In the genomic region with DNA sequence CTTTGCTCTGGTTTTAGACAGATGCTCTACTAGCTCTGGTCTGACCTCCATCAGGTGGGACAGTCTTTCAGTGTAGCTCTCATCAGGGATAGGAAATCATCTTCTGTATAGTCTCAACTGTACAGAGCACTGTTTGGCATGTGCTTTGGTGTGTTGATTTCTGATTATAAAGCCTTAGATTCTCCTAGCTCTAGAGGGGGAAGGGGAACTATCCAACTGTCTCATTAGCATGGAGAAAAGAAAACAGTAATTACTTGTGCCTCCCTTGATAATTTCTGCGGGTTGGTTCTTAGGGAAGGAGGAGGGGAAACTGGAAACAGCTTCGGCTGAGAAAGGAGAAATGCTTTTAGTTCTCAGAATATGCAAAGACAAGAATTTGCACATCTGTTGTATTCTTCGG, we compare ENCODE assay signal across 19 mouse cellular contexts. TPM values are rescaled to one million over a fixed set of nuclear protein-coding genes. Genes with fewer than 3 reads are reported as not detected.
DNase-seq lines count a peak whose midpoint lies in the region; ATAC-seq and TF ChIP-seq lines count a peak whose summit lies in the region.
"Had no signal": no experiment of that assay in that cellular context is flagged by ENCODE, and none has a peak within 500 bp of the region (broad histone marks: within the 10 kb centered on the region; RNA-seq: fewer than 3 reads in every experiment).

No protein-coding gene starts in this region.

- H3K4me3 ChIP-seq in midbrain, embryonic 12.5 days, result no peak overlapping the region
- H3K4me3 ChIP-seq in midbrain, embryonic 10.5 days, result no peak overlapping the region
- H3K4me3 ChIP-seq in hindbrain, embryonic 14.5 days (replicated peaks; ENCODE audit: low read length), result no peak overlapping the region
- H3K4me3 ChIP-seq in myocyte, result no peak overlapping the region
- H3K4me3 ChIP-seq: layer of hippocampus, adult 2 months; limb, embryonic 10.5 days; liver, embryonic 13.5 days; stomach, embryonic 15.5 days had no signal

- no peaks in the 10 kb centered on the region for H3K27me3 ChIP-seq in midbrain, embryonic 12.5 days
- no peaks in the 10 kb centered on the region for H3K27me3 ChIP-seq in midbrain, embryonic 10.5 days (ENCODE audit: low read depth, poor library complexity, severe bottlenecking)
- no peaks in the 10 kb centered on the region for H3K27me3 ChIP-seq in hindbrain, embryonic 14.5 days (ENCODE audit: control insufficient read depth, insufficient read depth, low read length)
- H3K27me3 ChIP-seq in myocyte (ENCODE audit: control insufficient read depth, insufficient read depth, insufficient read length), result no peaks in the 10 kb centered on the region
- H3K27me3 ChIP-seq: liver, embryonic 13.5 days; stomach, embryonic 15.5 days had no signal

- H3ac ChIP-seq in myocyte (ENCODE audit: control insufficient read depth, insufficient read length), result no peak overlapping the region

- no peak for ATAC-seq in midbrain, embryonic 12.5 days (ENCODE audit: low FRiP score, low read depth)
- 0 out of 2 replicates have a peak, but pooled peaks have one; percentile 16 for ATAC-seq in erythroblast, adult 5-6 weeks (replicated peaks; ENCODE audit: low FRiP score, poor library complexity, severe bottlenecking)
- ATAC-seq in hindbrain, embryonic 14.5 days (ENCODE audit: low FRiP score), result peak; percentile 27; the same call in 1 of the 2 replicates
- ATAC-seq: lung, postnatal 0 days had no signal

- peak overlapping the region; percentile 16; the same call in 1 of the 2 replicates for H3K9ac ChIP-seq in midbrain, embryonic 12.5 days (replicated peaks)
- no peak overlapping the region for H3K9ac ChIP-seq in hindbrain, embryonic 14.5 days
- H3K9ac ChIP-seq: liver, embryonic 13.5 days; stomach, embryonic 15.5 days had no signal

- no peak overlapping the region for H3K4me2 ChIP-seq in midbrain, embryonic 12.5 days (replicated peaks)
- peak overlapping the region; percentile 25 for H3K4me2 ChIP-seq in hindbrain, embryonic 14.5 days (replicated peaks)
- peak overlapping the region; percentile 60 for H3K4me2 ChIP-seq in myocyte (ENCODE audit: low read depth)
- H3K4me2 ChIP-seq: liver, embryonic 13.5 days; stomach, embryonic 15.5 days had no signal

- H3K4me1 ChIP-seq in midbrain, embryonic 12.5 days, result peaks cover 18% of the 10 kb centered on the region
- peaks cover 14% of the 10 kb centered on the region for H3K4me1 ChIP-seq in midbrain, embryonic 10.5 days
- peaks cover 20% of the 10 kb centered on the region for H3K4me1 ChIP-seq in hindbrain, embryonic 14.5 days (replicated peaks; ENCODE audit: control insufficient read depth, insufficient read depth, low read length)

- no peaks in the 10 kb centered on the region for H3K36me3 ChIP-seq in midbrain, embryonic 12.5 days
- peaks cover 4% of the 10 kb centered on the region; the same call in 1 of the 2 replicates for H3K36me3 ChIP-seq in midbrain, embryonic 10.5 days
- no peaks in the 10 kb centered on the region for H3K36me3 ChIP-seq in hindbrain, embryonic 14.5 days (replicated peaks; ENCODE audit: control insufficient read depth, insufficient read depth)
- no peaks in the 10 kb centered on the region for H3K36me3 ChIP-seq in myocyte (ENCODE audit: control insufficient read depth, insufficient read depth)
- H3K36me3 ChIP-seq: stomach, embryonic 15.5 days had no signal

- H3K79me2 ChIP-seq in myocyte (ENCODE audit: control insufficient read depth, insufficient read depth), result peaks cover 99% of the 10 kb centered on the region

- no peak for DNase-seq in midbrain, embryonic 10.5 days (ENCODE audit: low spot score)
- no peak for DNase-seq in hindbrain, embryonic 14.5 days (ENCODE audit: low spot score)
- no peak for DNase-seq in adipocyte (ENCODE audit: low spot score)
- no peak for DNase-seq in thymus, adult 18-20 months
- DNase-seq: gastrocnemius, postnatal 25 days; liver, embryonic 13.5 days had no signal

- 54% methylated on average over 3 of the region's 3 CpGs for WGBS in midbrain, embryonic 12.5 days
- 83% methylated on average over 3 of the region's 3 CpGs for WGBS in midbrain, embryonic 10.5 days
- WGBS in hindbrain, embryonic 14.5 days, result 35% methylated on average over 3 of the region's 3 CpGs

- no peaks in the 10 kb centered on the region for H3K9me3 ChIP-seq in midbrain, embryonic 12.5 days
- H3K9me3 ChIP-seq in midbrain, embryonic 10.5 days (replicated peaks), result no peaks in the 10 kb centered on the region
- no peaks in the 10 kb centered on the region for H3K9me3 ChIP-seq in hindbrain, embryonic 14.5 days (ENCODE audit: control insufficient read depth, low read length)
- H3K9me3 ChIP-seq: G1E; limb, embryonic 10.5 days; liver, embryonic 13.5 days; stomach, embryonic 15.5 days had no signal

- H3K27ac ChIP-seq in midbrain, embryonic 12.5 days (replicated peaks), result peak overlapping the region; percentile 22; the same call in 1 of the 2 replicates
- no peak overlapping the region for H3K27ac ChIP-seq in midbrain, embryonic 10.5 days (replicated peaks)
- peak overlapping the region; percentile 40; the same call in 1 of the 2 replicates for H3K27ac ChIP-seq in hindbrain, embryonic 14.5 days
- H3K27ac ChIP-seq: layer of hippocampus, adult 2 months; limb, embryonic 10.5 days; liver, embryonic 13.5 days; stomach, embryonic 15.5 days had no signal

- TF ChIP-seq POLR2A in myocyte (IDR thresholded peaks at IDR 0.05; ENCODE audit: insufficient read length, low read depth), result no peak

TF ChIP-seq in myocyte, 11 proteins besides CTCF, POLR2A, EP300 and RAD21:
- no peak for TF ChIP-seq TCF12 (IDR thresholded peaks at IDR 0.05; ENCODE audit: insufficient read depth, poor library complexity, severe bottlenecking)
- TF ChIP-seq E2F4 (IDR thresholded peaks at IDR 0.05; ENCODE audit: insufficient read depth), result no peak
- no peak for TF ChIP-seq MAX (IDR thresholded peaks at IDR 0.05; ENCODE audit: low read depth)
- TF ChIP-seq REST (IDR thresholded peaks at IDR 0.05; ENCODE audit: insufficient read depth, insufficient read length), result no peak
- TF ChIP-seq USF1 (IDR thresholded peaks at IDR 0.05; ENCODE audit: low read depth), result no peak
- no peak for TF ChIP-seq SRF (IDR thresholded peaks at IDR 0.05; ENCODE audit: control insufficient read depth, insufficient read length, low read depth)
- TF ChIP-seq CEBPB (IDR thresholded peaks at IDR 0.05; ENCODE audit: insufficient read depth, poor library complexity, severe bottlenecking), result no peak
- TF ChIP-seq TCF3 (IDR thresholded peaks at IDR 0.05; ENCODE audit: insufficient read length, low read depth), result no peak
- no peak for TF ChIP-seq MYOG (IDR thresholded peaks at IDR 0.05; ENCODE audit: control insufficient read depth in 1 of 3, insufficient read depth in 1 of 3, insufficient read length in 2 of 3, low read depth in 2 of 3)
- TF ChIP-seq MYOD1 (IDR thresholded peaks at IDR 0.05; ENCODE audit: control insufficient read depth in 1 of 3, insufficient read length in 2 of 3, low read depth in 2 of 3), result no peak
- TF ChIP-seq POLR2AphosphoS2 (IDR thresholded peaks at IDR 0.05; ENCODE audit: insufficient read length, low read depth), result no peak
TF ChIP-seq in myocyte: peak in this region for 0.

RNA-seq across cellular contexts. Expression of gene a, which starts 25.9 kb away (rescaled TPM):
- polyA plus RNA-seq in midbrain, embryonic 12.5 days (2016; fragmentation: Nextera tagmentation; extraction: Ambion mirVana), result 1.9 and 2.2 TPM in 2 replicates
- 0.68 and 0.94 TPM in 2 replicates for polyA plus RNA-seq in midbrain, embryonic 10.5 days (2016; fragmentation: Nextera tagmentation; extraction: Ambion mirVana)
- total RNA-seq in erythroblast, adult 5-6 weeks (2015; ENCODE audit: low replicate concordance), result not detected in 2 replicates
- total RNA-seq in erythroblast, adult 5-6 weeks (2017; ENCODE audit: low replicate concordance), result not detected in 2 replicates
- polyA plus RNA-seq in hindbrain, embryonic 14.5 days (2014; fragmentation: Nextera tagmentation; extraction: Ambion mirVana), result 0.93 and 1.3 TPM in 2 replicates
- polyA plus RNA-seq in myocyte (2012; fragmentation: generic; extraction: Trizol), result not detected
- total RNA-seq: adrenal gland, postnatal 25 days; G1E; gastrocnemius, postnatal 25 days; layer of hippocampus, adult 2 months; left cerebral cortex, adult 18-20 months; megakaryocyte-erythroid progenitor cell, adult 5-6 weeks; neutrophil, adult 5-6 weeks had no signal
- polyA plus RNA-seq: heart, embryonic 14.5 days; lung, postnatal 0 days had no signal

RNA-seq across cellular contexts. Expression of gene Raly, which starts 26.2 kb away (rescaled TPM):
- polyA plus RNA-seq in midbrain, embryonic 12.5 days (2016; fragmentation: Nextera tagmentation; extraction: Ambion mirVana), result 38.9 and 44.6 TPM in 2 replicates
- polyA plus RNA-seq in midbrain, embryonic 10.5 days (2016; fragmentation: Nextera tagmentation; extraction: Ambion mirVana), result 48.3 and 50.1 TPM in 2 replicates
- total RNA-seq in erythroblast, adult 5-6 weeks (2015; ENCODE audit: low replicate concordance), result 31.1 and 38.2 TPM in 2 replicates
- total RNA-seq in erythroblast, adult 5-6 weeks (2017; ENCODE audit: low replicate concordance), result 51.7 and 77.5 TPM in 2 replicates
- polyA plus RNA-seq in hindbrain, embryonic 14.5 days (2014; fragmentation: Nextera tagmentation; extraction: Ambion mirVana), result 36.2 and 41.0 TPM in 2 replicates
- polyA plus RNA-seq in myocyte (2012; fragmentation: generic; extraction: Trizol), result 379 TPM

RNA-seq across cellular contexts. Expression of gene Gm14214, which starts 47.3 kb away (rescaled TPM):
- polyA plus RNA-seq in midbrain, embryonic 12.5 days (2016; fragmentation: Nextera tagmentation; extraction: Ambion mirVana), result not detected in 2 replicates
- polyA plus RNA-seq in midbrain, embryonic 10.5 days (2016; fragmentation: Nextera tagmentation; extraction: Ambion mirVana), result not detected in 2 replicates
- not detected in 2 replicates for total RNA-seq in erythroblast, adult 5-6 weeks (2015; ENCODE audit: low replicate concordance)
- total RNA-seq in erythroblast, adult 5-6 weeks (2017; ENCODE audit: low replicate concordance), result not detected in 2 replicates
- polyA plus RNA-seq in hindbrain, embryonic 14.5 days (2014; fragmentation: Nextera tagmentation; extraction: Ambion mirVana), result not detected in 2 replicates
- not detected for polyA plus RNA-seq in myocyte (2012; fragmentation: generic; extraction: Trizol)
- total RNA-seq: adrenal gland, postnatal 25 days; G1E; gastrocnemius, postnatal 25 days; layer of hippocampus, adult 2 months; left cerebral cortex, adult 18-20 months; megakaryocyte-erythroid progenitor cell, adult 5-6 weeks; neutrophil, adult 5-6 weeks had no signal
- polyA plus RNA-seq: G1E; heart, embryonic 14.5 days; limb, embryonic 10.5 days; liver, embryonic 13.5 days; lung, postnatal 0 days; stomach, embryonic 15.5 days had no signal
